ENCODE assay signal across 9 mouse cellular contexts in genomic region chr12:81026995-81027942, GRCm38 (mm10). TPM values are rescaled to one million over a fixed set of nuclear protein-coding genes. Genes with fewer than 3 reads are reported as not detected.
DNase-seq lines count a peak whose midpoint lies in the region; ATAC-seq and TF ChIP-seq lines count a peak whose summit lies in the region.
"Had no signal": no experiment of that assay in that cellular context is flagged by ENCODE, and none has a peak within 500 bp of the region (broad histone marks: within the 10 kb centered on the region; RNA-seq: fewer than 3 reads in every experiment).

No protein-coding gene starts in this region.

- peak overlapping the region; percentile 76 for H3K27ac ChIP-seq in liver, adult 2 months (replicated peaks; ENCODE audit: insufficient read depth, low read depth, low read length)
- H3K27ac ChIP-seq in embryonic facial prominence, embryonic 10.5 days (replicated peaks), result peak overlapping the region; percentile 84
- H3K27ac ChIP-seq in hindbrain, embryonic 16.5 days (ENCODE audit: low read depth, low read length), result peak overlapping the region; percentile 73; the same call in 1 of the 2 replicates
- H3K27ac ChIP-seq in midbrain, embryonic 10.5 days (replicated peaks), result peak overlapping the region; percentile 84

- no peaks in the 10 kb centered on the region for H3K9me3 ChIP-seq in embryonic facial prominence, embryonic 10.5 days
- no peaks in the 10 kb centered on the region for H3K9me3 ChIP-seq in hindbrain, embryonic 16.5 days (ENCODE audit: control insufficient read depth, low read length)
- no peaks in the 10 kb centered on the region for H3K9me3 ChIP-seq in midbrain, embryonic 10.5 days (replicated peaks)

- TF ChIP-seq POLR2A in liver, adult 2 months (IDR thresholded peaks at IDR 0.05; ENCODE audit: extremely low read depth, insufficient read depth, low read length), result no peak

- peak; percentile 80 for ATAC-seq in hindbrain, embryonic 16.5 days

- WGBS in liver, adult 2 months, result 1% methylated on average over 45 of the region's 45 CpGs
- WGBS in embryonic facial prominence, embryonic 10.5 days, result 4% methylated on average over 45 of the region's 45 CpGs
- WGBS in hindbrain, embryonic 16.5 days, result 2% methylated on average over 42 of the region's 45 CpGs
- WGBS in midbrain, embryonic 10.5 days, result 7% methylated on average over 45 of the region's 45 CpGs

- H3K27me3 ChIP-seq in liver, adult 2 months (ENCODE audit: control insufficient read depth, insufficient read depth, low read length), result no peaks in the 10 kb centered on the region
- peaks cover 50% of the 10 kb centered on the region for H3K27me3 ChIP-seq in embryonic facial prominence, embryonic 10.5 days (replicated peaks; ENCODE audit: low read depth, poor library complexity, severe bottlenecking)
- H3K27me3 ChIP-seq in hindbrain, embryonic 16.5 days (replicated peaks; ENCODE audit: control insufficient read depth, insufficient read depth, low read length), result no peaks in the 10 kb centered on the region
- H3K27me3 ChIP-seq in midbrain, embryonic 10.5 days (ENCODE audit: low read depth, poor library complexity, severe bottlenecking), result peaks cover 41% of the 10 kb centered on the region

- TF ChIP-seq CTCF in liver, adult 2 months (IDR thresholded peaks at IDR 0.05; ENCODE audit: low read depth, low read length), result no peak

- peak; percentile 91 for DNase-seq in liver, adult 2 months (ENCODE audit: extremely low read depth, low read depth, low spot score)
- no peak for DNase-seq in liver
- DNase-seq in adrenal gland, postnatal 25 days, result peak; percentile 40
- peak; percentile 62 for DNase-seq in embryonic facial prominence, embryonic 10.5 days (ENCODE audit: low spot score)
- DNase-seq in midbrain, embryonic 10.5 days (ENCODE audit: low spot score), result no peak
- peak; percentile 36 for DNase-seq in yolk sac, embryonic 10.5 days (ENCODE audit: low spot score)
- no peak for DNase-seq in left cerebral cortex, adult 9 months (ENCODE audit: low spot score in 2 of 2)

- peaks cover 10% of the 10 kb centered on the region; the same call in 1 of the 2 replicates for H3K79me2 ChIP-seq in liver, adult 2 months (ENCODE audit: control insufficient read depth, insufficient read depth, low read length)

- peaks cover 16% of the 10 kb centered on the region for H3K4me1 ChIP-seq in liver, adult 2 months (ENCODE audit: control insufficient read depth, insufficient read depth, low read length)
- peaks cover 68% of the 10 kb centered on the region for H3K4me1 ChIP-seq in embryonic facial prominence, embryonic 10.5 days
- peaks cover 4% of the 10 kb centered on the region for H3K4me1 ChIP-seq in hindbrain, embryonic 16.5 days (ENCODE audit: control insufficient read depth, insufficient read depth, low read depth, low read length)
- peaks cover 47% of the 10 kb centered on the region for H3K4me1 ChIP-seq in midbrain, embryonic 10.5 days

- H3K4me3 ChIP-seq in liver, adult 2 months (ENCODE audit: insufficient read depth, low read depth, low read length), result peak overlapping the region; percentile 68
- H3K4me3 ChIP-seq in embryonic facial prominence, embryonic 10.5 days, result peak overlapping the region; percentile 86
- peak overlapping the region; percentile 79 for H3K4me3 ChIP-seq in hindbrain, embryonic 16.5 days (ENCODE audit: low read length)
- H3K4me3 ChIP-seq in midbrain, embryonic 10.5 days, result peak overlapping the region; percentile 82

- peak overlapping the region; percentile 82 for H3K4me2 ChIP-seq in hindbrain, embryonic 16.5 days (ENCODE audit: low read length)

- no peaks in the 10 kb centered on the region for H3K36me3 ChIP-seq in liver, adult 2 months (ENCODE audit: control insufficient read depth, insufficient read depth, low read length)
- H3K36me3 ChIP-seq in embryonic facial prominence, embryonic 10.5 days (replicated peaks), result peaks cover 15% of the 10 kb centered on the region
- H3K36me3 ChIP-seq in hindbrain, embryonic 16.5 days (ENCODE audit: control insufficient read depth, insufficient read depth, low read length), result no peaks in the 10 kb centered on the region
- no peaks in the 10 kb centered on the region; the same call in 1 of the 2 replicates for H3K36me3 ChIP-seq in midbrain, embryonic 10.5 days

- H3K9ac ChIP-seq in liver, adult 2 months (ENCODE audit: low read depth, low read length), result peak overlapping the region; percentile 99
- peak overlapping the region; percentile 85 for H3K9ac ChIP-seq in hindbrain, embryonic 16.5 days (ENCODE audit: low read depth, low read length)

RNA-seq across cellular contexts. Expression of gene Smoc1, which starts 0.7 kb away (rescaled TPM):
- total RNA-seq in liver, adult 2 months (2014; rRNA removed), result 28.3 and 36.6 TPM in 2 replicates
- 50.7 and 65.7 TPM in 2 replicates for polyA plus RNA-seq in liver, adult 2 months (2012; rRNA removed)
- 132 and 152 TPM in 2 replicates for total RNA-seq in adrenal gland, postnatal 25 days (2021)
- 25.1 and 27.1 TPM in 2 replicates for polyA plus RNA-seq in embryonic facial prominence, embryonic 10.5 days (2016; fragmentation: Nextera tagmentation; extraction: Ambion mirVana)
- 34.3 and 36.3 TPM in 2 replicates for polyA plus RNA-seq in hindbrain, embryonic 16.5 days (2015; fragmentation: Nextera tagmentation; extraction: Ambion mirVana)
- polyA plus RNA-seq in midbrain, embryonic 10.5 days (2016; fragmentation: Nextera tagmentation; extraction: Ambion mirVana), result 13.9 and 15.7 TPM in 2 replicates

RNA-seq across cellular contexts. Expression of gene Slc10a1, which starts 58.8 kb away (rescaled TPM):
- 389 and 508 TPM in 2 replicates for total RNA-seq in liver, adult 2 months (2014; rRNA removed)
- 1,193 and 1,387 TPM in 2 replicates for polyA plus RNA-seq in liver, adult 2 months (2012; rRNA removed)
- 6.0 TPM in 1 of 2 replicates, not detected in the other for total RNA-seq in adrenal gland, postnatal 25 days (2021)
- 0.64 and 0.82 TPM in 2 replicates for polyA plus RNA-seq in embryonic facial prominence, embryonic 10.5 days (2016; fragmentation: Nextera tagmentation; extraction: Ambion mirVana)
- 0.43 and 0.61 TPM in 2 replicates for polyA plus RNA-seq in hindbrain, embryonic 16.5 days (2015; fragmentation: Nextera tagmentation; extraction: Ambion mirVana)
- polyA plus RNA-seq in midbrain, embryonic 10.5 days (2016; fragmentation: Nextera tagmentation; extraction: Ambion mirVana), result 0.32 and 0.70 TPM in 2 replicates
- total RNA-seq: left cerebral cortex, postnatal 25 days had no signal

Comparison
In these comparisons a context has a peak if more than half of its experiments do, and no peak if none do; other contexts are left out.
1. DNase-seq: peak in liver, adult 2 months (single experiment), adrenal gland, postnatal 25 days (single experiment), embryonic facial prominence, embryonic 10.5 days (single experiment) and yolk sac, embryonic 10.5 days (single experiment); none in liver (single experiment), midbrain, embryonic 10.5 days (single experiment) and left cerebral cortex, adult 9 months (0 of 2).
2. RNA of gene Slc10a1, which starts 58.8 kb away (polyA plus RNA-seq): 1,193 to 1,387 TPM in liver, adult 2 months; 0.64 to 0.82 TPM in embryonic facial prominence, embryonic 10.5 days, 0.43 to 0.61 TPM in hindbrain, embryonic 16.5 days and 0.32 to 0.70 TPM in midbrain, embryonic 10.5 days; every median in the first group is over 100 times any median in the second.
3. Peak in every context shown above with its lines, with median percentiles within 50 percentile points of each other: H3K27ac ChIP-seq and H3K4me3 ChIP-seq.